Mouse (Mus musculus) lung, embryonic 14.5 days (tissue): ENCODE measurements around the gene Cuedc2. TPM values are rescaled to one million over a fixed set of nuclear protein-coding genes. Genes with fewer than 3 reads are reported as not detected.

Experiments used
- ATAC-seq: fragments of 200-750 bp; cut with Nextera tagmentation; 2 replicates; pipeline ENCODE4 v1.8.0; 2017; ENCODE audit warnings: mild to moderate bottlenecking, moderate TSS enrichment, moderate library complexity; ENCODE audit not compliant: insufficient read depth
- DNase-seq: peaks from one replicate; pipeline ENCODE4 v3.0.0-alpha.2; 2015
- H3K27ac ChIP-seq: fragments of 300-500 bp; sonication (generic); 2 replicates; pipeline ENCODE4 v1.5.1; 2014; ENCODE audit warnings: low read depth, mild to moderate bottlenecking, moderate library complexity
- H3K27me3 ChIP-seq: fragments of 300-500 bp; sonication (generic); 2 replicates; pipeline ENCODE4 v1.6.1; 2014; ENCODE audit warnings: low read length, control low read depth; ENCODE audit not compliant: insufficient read depth
- H3K36me3 ChIP-seq: fragments of 300-500 bp; sonication (generic); 2 replicates; pipeline ENCODE4 v1.6.1; 2014; ENCODE audit warnings: control low read depth; ENCODE audit not compliant: insufficient read depth
- H3K4me1 ChIP-seq: fragments of 300-500 bp; sonication (generic); 2 replicates; pipeline ENCODE4 v1.6.1; 2014; ENCODE audit warnings: antibody characterized with exemption, control low read depth; ENCODE audit not compliant: insufficient read depth
- H3K4me2 ChIP-seq: fragments of 300-500 bp; sonication (generic); 2 replicates; pipeline ENCODE4 v1.6.1; 2014; ENCODE audit warnings: mild to moderate bottlenecking
- H3K4me3 ChIP-seq: fragments of 300-500 bp; sonication (generic); 2 replicates; pipeline ENCODE4 v1.5.1; 2014; ENCODE audit warnings: low read depth, low read length
- H3K9ac ChIP-seq: fragments of 300-500 bp; sonication (generic); 2 replicates; pipeline ENCODE4 v1.6.1; 2014
- H3K9me3 ChIP-seq: fragments of 300-500 bp; sonication (generic); 2 replicates; pipeline ENCODE4 v1.6.1; 2016; ENCODE audit warnings: low read depth, low read length, control low read depth
- CTCF ChIP-seq: IDR thresholded peaks from 2 replicates; pipeline ENCODE4 v1.5.1; 2016; ENCODE audit warnings: antibody characterized with exemption, low read depth
- WGBS: fragments of 180-500 bp; shearing (Covaris S2); extraction: QIAGEN DNeasy Blood & Tissue Kit; methylation state at CpG from one replicate; pipeline ENCODE4 v1.1.7; 2014; 5-methylcytosine and 5-hydroxymethylcytosine counted together
- polyA plus RNA-seq: library from polyadenylated mRNA; unstranded; fragments of >200 nt; fragmentation: Nextera tagmentation; extraction: Ambion mirVana; gene quantifications from 2 replicates; pipeline ENCODE4 v1.2.1, GENCODE M21; 2014

Cuedc2 gene
- polyA plus RNA-seq, 1 experiment from 2014 or later = 145 TPM

DNA sequence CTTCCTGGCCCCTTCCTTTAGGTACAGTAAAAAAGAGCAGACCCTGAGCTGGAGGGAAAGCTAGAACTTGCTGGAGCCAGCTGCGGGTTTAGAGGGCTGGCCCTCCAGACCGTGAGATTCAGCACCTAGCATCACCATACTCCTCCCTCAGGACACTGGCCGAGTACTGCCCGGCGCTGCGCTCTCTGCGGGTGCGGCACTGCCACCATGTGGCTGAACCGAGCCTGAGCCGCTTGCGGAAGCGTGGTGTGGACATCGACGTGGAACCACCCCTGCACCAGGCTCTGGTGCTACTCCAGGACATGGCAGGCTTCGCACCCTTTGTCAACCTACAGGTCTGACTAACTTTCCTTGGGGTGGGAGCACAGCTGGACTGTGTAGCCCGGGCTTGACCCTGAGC lies 8.6 kb downstream of the Cuedc2 start:
- DNase-seq (peak; percentile 89), ATAC-seq (peak; percentile 47)
- Histone ChIP-seq H3K27me3 (peaks cover 27% of the 10 kb centered on the region), H3K27ac (no peak overlapping the region), H3K4me2 (peak overlapping the region; percentile 100), H3K9ac (no peak overlapping the region), H3K4me3 (0 out of 2 replicates have a peak overlapping the region, but pooled peaks have one; percentile 74), H3K4me1 (peaks cover 17% of the 10 kb centered on the region), H3K36me3 (peaks cover 20% of the 10 kb centered on the region), H3K9me3 (no peaks in the 10 kb centered on the region)
- peak; percentile 93 for TF ChIP-seq CTCF
- 5% methylated on average over 16 of the region's 16 CpGs for WGBS

GRCm38 (mm10) chr19:46329031-46329641 lies 9.4 kb downstream of the Cuedc2 start:
- 2% methylated on average over 43 of the region's 54 CpGs for WGBS
- TF ChIP-seq CTCF = no peak
- Histone ChIP-seq H3K4me2 (peak overlapping the region; percentile 100), H3K36me3 (peaks cover 20% of the 10 kb centered on the region), H3K27me3 (peaks cover 35% of the 10 kb centered on the region), H3K27ac (peak overlapping the region; percentile 81; the same call in 1 of the 2 replicates), H3K4me1 (peaks cover 17% of the 10 kb centered on the region), H3K9me3 (no peaks in the 10 kb centered on the region), H3K9ac (peak overlapping the region; percentile 62), H3K4me3 (peak overlapping the region; percentile 74)
- ATAC-seq (peak; percentile 4), DNase-seq (no peak)

- TF ChIP-seq CTCF = no peak
- peak within 1 kb of the TSS; percentile 81 for H3K27ac ChIP-seq
- peak within 1 kb of the TSS; percentile 74 for H3K4me3 ChIP-seq
- peaks cover 17% of the 10 kb centered on the region for H3K4me1 ChIP-seq
- under 1% methylated on average over 80 of the region's 81 CpGs for WGBS
- H3K4me2 ChIP-seq = peak within 1 kb of the TSS; percentile 100
- peak within 1 kb of the TSS; percentile 62 for H3K9ac ChIP-seq
- peak; percentile 93 for ATAC-seq
- peak; percentile 98 for DNase-seq
- H3K36me3 ChIP-seq = peaks cover 20% of the 10 kb centered on the region
- no peaks in the 10 kb centered on the region for H3K9me3 ChIP-seq
- H3K27me3 ChIP-seq = peaks cover 43% of the 10 kb centered on the region
Observed at GRCm38 (mm10) chr19:46328081-46329030, 10.1 kb downstream of the Cuedc2 start, which contains the start of gene Fbxl15. TSS of gene Fbxl15 (plus strand) at chr19:46328184.

GRCm38 (mm10) chr19:46327531-46328064 lies 10.9 kb downstream of the Cuedc2 start:
- peaks cover 20% of the 10 kb centered on the region for H3K36me3 ChIP-seq
- H3K27me3 ChIP-seq = peaks cover 49% of the 10 kb centered on the region
- H3K4me1 ChIP-seq = peaks cover 17% of the 10 kb centered on the region
- ATAC-seq = no peak
- no peak overlapping the region; the same call in 1 of the 2 replicates for H3K27ac ChIP-seq
- WGBS = 29% methylated on average over 14 of the region's 14 CpGs
- H3K4me3 ChIP-seq = peak overlapping the region; percentile 74
- no peak for TF ChIP-seq CTCF
- no peak for DNase-seq
- H3K4me2 ChIP-seq = peak overlapping the region; percentile 100
- peak overlapping the region; percentile 62; the same call in 1 of the 2 replicates for H3K9ac ChIP-seq
- H3K9me3 ChIP-seq = no peaks in the 10 kb centered on the region

- H3K4me1 ChIP-seq = peaks cover 17% of the 10 kb centered on the region
- TF ChIP-seq CTCF = no peak
- H3K27me3 ChIP-seq = peaks cover 56% of the 10 kb centered on the region
- peak within 1 kb of the TSS; percentile 81; the same call in 1 of the 2 replicates for H3K27ac ChIP-seq
- H3K4me2 ChIP-seq = peak within 1 kb of the TSS; percentile 100
- peak; percentile 59 for DNase-seq
- WGBS = under 1% methylated on average over 35 of the region's 35 CpGs
- peaks cover 13% of the 10 kb centered on the region for H3K36me3 ChIP-seq
- no peaks in the 10 kb centered on the region for H3K9me3 ChIP-seq
- ATAC-seq = no peak
- H3K9ac ChIP-seq = peak within 1 kb of the TSS; percentile 62
- peak within 1 kb of the TSS; percentile 74 for H3K4me3 ChIP-seq
Observed at GRCm38 (mm10) chr19:46326756-46327305, 11.7 kb downstream of the Cuedc2 start, which contains the start of gene Psd. TSS of gene Psd (minus strand) at chr19:46327156.

GRCm38 (mm10) chr19:46326019-46326755 lies 12.3 kb downstream of the Cuedc2 start:
- peaks cover 62% of the 10 kb centered on the region for H3K27me3 ChIP-seq
- WGBS = 6% methylated on average over 29 of the region's 29 CpGs
- ATAC-seq = no peak
- TF ChIP-seq CTCF = no peak
- H3K9ac ChIP-seq = no peak overlapping the region
- peaks cover 17% of the 10 kb centered on the region for H3K4me1 ChIP-seq
- no peak overlapping the region for H3K27ac ChIP-seq
- H3K9me3 ChIP-seq = no peaks in the 10 kb centered on the region
- peaks cover 11% of the 10 kb centered on the region for H3K36me3 ChIP-seq
- H3K4me2 ChIP-seq = peak overlapping the region; percentile 100
- no peak overlapping the region for H3K4me3 ChIP-seq
- DNase-seq = no peak
